Mouse (Mus musculus) lung, adult 2 months (tissue): ENCODE measurements around the gene Armh3. TPM values are rescaled to one million over a fixed set of nuclear protein-coding genes. Genes with fewer than 3 reads are reported as not detected.

Experiments used
- DNase-seq: peaks from one replicate; pipeline ENCODE4 v3.0.0; 2022
- H3K4me1 ChIP-seq: fragments of 200-500 bp; 2 replicates; pipeline ENCODE4 v1.6.1; 2011; ENCODE audit warnings: low read length; ENCODE audit not compliant: control insufficient read depth, insufficient read depth
- H3K4me3 ChIP-seq: fragments of 200-500 bp; replicated peaks from 2 replicates; pipeline ENCODE3; 2011; ENCODE audit warnings: low read depth, mild to moderate bottlenecking, control low read depth, low read length; ENCODE audit errors: extremely low read depth
- CTCF ChIP-seq: fragments of 200-500 bp; IDR thresholded peaks from 2 replicates; pipeline ENCODE4 v1.5.1; 2011; ENCODE audit warnings: mild to moderate bottlenecking, low read length, control low read depth; ENCODE audit not compliant: insufficient read depth
- POLR2A ChIP-seq: fragments of 200-500 bp; IDR thresholded peaks from 2 replicates; pipeline ENCODE4 v1.6.1; 2011; ENCODE audit warnings: low read depth, mild to moderate bottlenecking, control low read depth, low read length, borderline replicate concordance; ENCODE audit errors: extremely low read depth
- WGBS: fragments of 180-500 bp; shearing (Covaris S2); methylation state at CpG from one replicate; pipeline ENCODE4 v1.1.7; 2018; 5-methylcytosine and 5-hydroxymethylcytosine counted together
- polyA plus RNA-seq: library from polyadenylated mRNA; depleted of rRNA; stranded (reverse); fragments of >200 nt; gene quantifications from 2 replicates; pipeline ENCODE4 v1.2.3, GENCODE M21; 2012

Gene Armh3
- polyA plus RNA-seq, 1 experiment, result 9.5 TPM

DNA sequence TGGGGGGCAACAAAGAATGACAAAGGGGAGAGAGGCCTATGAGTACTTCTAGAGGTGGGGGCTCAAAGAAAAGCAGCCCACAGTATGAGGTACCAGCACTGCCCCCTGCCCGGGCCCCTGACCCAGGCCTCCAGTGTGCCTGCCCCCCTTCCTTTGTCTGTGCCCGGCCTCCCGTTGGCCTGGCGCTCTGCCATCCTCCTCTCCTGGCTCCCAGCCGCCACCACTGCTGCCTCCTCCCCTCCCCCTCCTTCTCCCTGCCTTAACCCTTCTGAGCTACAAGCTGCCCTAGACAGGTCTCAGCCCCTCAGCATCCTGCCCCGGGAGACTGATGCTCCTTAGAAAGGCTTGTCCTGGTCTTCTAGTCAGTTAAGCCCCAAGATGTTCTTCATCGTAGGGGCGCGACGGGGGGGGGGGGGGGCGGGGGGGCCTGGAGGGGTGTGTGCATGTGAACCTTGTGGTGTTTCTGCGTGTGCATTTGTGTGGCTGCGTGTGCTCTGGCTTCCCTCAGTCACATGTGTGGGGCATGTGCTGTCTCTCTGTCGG, 43.7 kb upstream of the Armh3 start:
- no peak for TF ChIP-seq CTCF
- TF ChIP-seq POLR2A, result no peak
- WGBS, result 1% methylated on average over 14 of the region's 14 CpGs

DNA sequence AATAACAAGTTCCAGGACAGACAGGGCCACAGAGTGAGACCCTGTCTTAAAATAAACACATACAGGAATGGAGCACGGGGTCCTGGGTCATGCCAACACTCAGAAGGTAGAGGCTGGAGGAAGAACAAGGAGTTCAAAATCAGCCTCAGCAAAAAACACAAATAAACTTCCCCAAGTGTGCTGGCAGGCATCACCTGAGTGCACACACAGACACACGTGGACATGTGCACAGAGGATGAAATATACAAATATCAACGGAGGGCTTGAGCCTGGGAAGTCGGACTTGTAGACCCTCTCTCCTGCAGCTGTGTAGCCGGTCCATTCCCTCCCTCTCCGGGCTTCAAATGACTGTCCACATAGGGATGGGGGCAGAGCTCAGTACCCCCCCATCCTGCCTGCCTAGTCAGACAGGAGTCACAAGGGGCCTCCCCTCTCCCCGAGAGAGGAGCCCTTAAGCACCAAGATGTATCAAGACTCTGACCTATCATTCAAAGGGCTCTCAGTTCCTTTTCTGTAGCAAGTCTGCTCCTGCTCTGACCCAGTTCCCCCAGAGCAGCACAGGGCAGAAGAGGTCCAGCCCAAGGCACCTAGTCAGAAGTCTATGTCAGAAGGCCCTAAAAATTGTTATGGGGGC, 43.1 kb upstream of the Armh3 start:
- TF ChIP-seq POLR2A (no peak), CTCF (no peak)
- DNase-seq, result no peak
- 9% methylated on average over 7 of the region's 7 CpGs for WGBS
- Histone ChIP-seq H3K4me3 (no peak overlapping the region), H3K4me1 (peaks cover 39% of the 10 kb centered on the region)

More for the DNA sequence above, 43.7 kb upstream of the Armh3 start:
- H3K4me3 ChIP-seq, result peak overlapping the region; percentile 39
- H3K4me1 ChIP-seq, result peaks cover 36% of the 10 kb centered on the region
- peak; percentile 82 for DNase-seq

DNA sequence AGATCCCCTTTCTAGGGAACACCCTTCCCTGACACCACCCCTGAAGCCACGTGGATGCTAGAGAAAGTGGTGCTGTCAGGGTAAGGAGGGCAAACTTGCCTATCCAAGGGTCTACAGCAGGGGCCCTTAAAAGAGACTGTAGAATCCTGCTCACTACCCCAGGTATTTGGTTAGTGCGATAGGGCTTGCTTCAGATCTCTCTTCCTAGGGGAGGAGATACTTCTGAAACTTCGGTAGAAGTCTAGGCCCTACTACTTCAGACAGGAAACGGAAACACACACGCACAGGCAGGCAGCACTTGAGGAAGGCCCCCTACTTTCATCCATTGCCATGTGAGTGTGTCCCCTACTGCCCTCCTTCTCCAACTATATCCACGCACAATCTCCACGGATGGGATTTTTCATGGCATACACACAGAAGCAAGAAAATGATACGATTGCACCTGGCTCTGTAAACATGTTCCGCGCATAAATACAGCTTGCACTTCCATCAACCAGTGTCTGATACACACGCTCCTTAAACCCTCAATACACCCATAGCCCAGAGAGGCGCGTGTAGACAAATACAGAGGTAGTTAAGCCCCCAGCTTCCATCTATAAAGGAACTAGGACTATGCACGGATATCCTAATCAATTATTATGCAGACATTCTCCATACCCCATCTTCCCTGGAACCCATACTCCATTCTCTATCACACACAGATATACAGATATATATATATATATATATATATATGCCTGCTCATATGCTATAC, 42.0 kb upstream of the Armh3 start:
- H3K4me3 ChIP-seq, result peak overlapping the region; percentile 27
- no peak for DNase-seq
- H3K4me1 ChIP-seq, result peaks cover 39% of the 10 kb centered on the region
- no peak for TF ChIP-seq POLR2A
- no peak for TF ChIP-seq CTCF
- 19% methylated on average over 14 of the region's 14 CpGs for WGBS

DNA sequence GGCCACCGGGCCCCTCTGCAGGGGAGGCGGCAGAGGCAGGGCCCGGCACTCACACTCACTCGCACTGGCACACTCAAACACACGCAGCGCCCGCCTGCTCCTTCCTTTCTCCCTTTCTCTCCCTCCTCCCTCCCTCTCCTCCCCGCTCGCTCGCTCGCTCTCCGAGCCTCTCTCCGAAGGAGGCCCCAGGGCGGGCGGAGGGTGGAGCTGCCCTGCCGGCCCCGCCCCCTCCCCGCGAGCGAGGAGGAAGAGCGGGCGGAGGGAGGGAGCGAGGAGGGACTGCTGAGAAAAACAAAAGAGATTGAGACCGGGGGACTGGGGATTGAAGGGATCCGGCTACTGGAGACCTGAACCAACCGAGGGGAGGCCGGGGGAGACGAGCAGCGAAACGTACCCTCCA, 41.2 kb upstream of the Armh3 start:
- peak; percentile 84 for DNase-seq
- peaks cover 39% of the 10 kb centered on the region for H3K4me1 ChIP-seq
- no peak for TF ChIP-seq CTCF
- peak; percentile 74; the same call in 1 of the 2 replicates for TF ChIP-seq POLR2A
- peak overlapping the region; percentile 60 for H3K4me3 ChIP-seq
- WGBS, result 1% methylated on average over 27 of the region's 30 CpGs

DNA sequence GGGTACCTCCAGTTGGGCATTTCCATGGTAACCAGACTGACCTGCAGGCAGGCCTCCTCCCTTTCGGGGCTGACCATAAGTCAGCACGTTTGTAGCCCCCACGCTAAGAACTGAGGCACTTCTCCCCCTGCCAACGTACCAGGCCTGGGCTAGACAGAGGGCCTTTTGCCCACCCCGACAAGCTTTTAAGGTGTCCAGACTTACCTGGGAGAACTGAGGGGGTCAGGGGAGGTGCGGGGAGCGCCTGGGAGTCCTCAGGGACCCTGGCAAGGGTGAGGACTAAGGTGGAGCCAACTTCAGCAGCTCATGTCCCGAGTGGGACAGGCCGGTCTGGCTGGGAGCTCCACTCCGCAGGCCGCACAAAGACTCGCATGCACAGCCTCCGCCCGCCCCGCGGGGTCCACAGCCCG, 40.6 kb upstream of the Armh3 start:
- peaks cover 38% of the 10 kb centered on the region for H3K4me1 ChIP-seq
- TF ChIP-seq POLR2A (no peak), CTCF (no peak)
- peak overlapping the region; percentile 49 for H3K4me3 ChIP-seq
- peak; percentile 38 for DNase-seq
- 1% methylated on average over 17 of the region's 17 CpGs for WGBS

DNA sequence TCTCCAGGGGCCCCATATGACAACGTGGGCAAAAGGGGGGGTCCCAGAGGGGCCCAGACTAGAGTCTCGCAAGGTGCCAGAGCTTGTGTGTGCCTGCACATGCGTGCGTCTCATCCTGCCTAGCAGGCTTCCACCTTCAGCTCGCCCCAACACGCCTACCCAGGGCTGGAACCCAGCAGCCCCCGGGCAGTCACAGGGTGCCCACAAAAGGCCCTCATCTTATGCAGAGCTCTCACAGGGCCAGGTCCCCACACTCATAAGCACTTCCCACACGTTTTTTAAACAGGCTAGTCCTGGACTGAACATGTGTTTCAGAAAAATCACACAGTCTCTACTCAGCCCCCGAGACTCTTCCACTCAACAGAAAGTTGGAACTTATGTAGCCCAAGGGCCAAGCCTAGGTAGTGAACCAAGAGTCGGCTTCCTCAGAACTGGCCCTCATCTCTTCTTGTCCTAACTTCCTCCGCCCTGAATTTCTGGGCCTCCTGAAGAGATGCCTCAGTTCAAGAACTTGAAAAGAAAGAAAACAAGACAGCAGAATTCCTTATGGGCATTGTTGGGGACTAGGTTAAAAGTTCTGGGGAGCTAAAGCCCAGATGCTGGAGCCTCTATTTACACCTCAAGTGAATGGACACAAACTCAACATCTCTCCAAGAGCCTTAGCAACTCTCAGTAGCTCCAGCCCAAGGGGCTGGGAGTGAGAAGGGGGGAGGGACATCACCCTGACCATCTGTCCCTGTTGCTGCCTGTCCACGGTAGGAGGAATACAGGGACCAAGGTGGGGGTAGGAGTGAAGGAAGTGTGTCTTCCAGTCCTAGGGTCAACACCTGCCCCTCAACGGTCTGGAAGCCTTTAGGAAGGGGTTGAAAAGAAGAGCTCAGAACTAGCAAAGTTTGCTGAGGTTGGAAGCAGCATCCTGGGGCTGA, 39.9 kb upstream of the Armh3 start:
- no peak for TF ChIP-seq POLR2A
- no peak for TF ChIP-seq CTCF
- WGBS, result 8% methylated on average over 13 of the region's 13 CpGs

DNA sequence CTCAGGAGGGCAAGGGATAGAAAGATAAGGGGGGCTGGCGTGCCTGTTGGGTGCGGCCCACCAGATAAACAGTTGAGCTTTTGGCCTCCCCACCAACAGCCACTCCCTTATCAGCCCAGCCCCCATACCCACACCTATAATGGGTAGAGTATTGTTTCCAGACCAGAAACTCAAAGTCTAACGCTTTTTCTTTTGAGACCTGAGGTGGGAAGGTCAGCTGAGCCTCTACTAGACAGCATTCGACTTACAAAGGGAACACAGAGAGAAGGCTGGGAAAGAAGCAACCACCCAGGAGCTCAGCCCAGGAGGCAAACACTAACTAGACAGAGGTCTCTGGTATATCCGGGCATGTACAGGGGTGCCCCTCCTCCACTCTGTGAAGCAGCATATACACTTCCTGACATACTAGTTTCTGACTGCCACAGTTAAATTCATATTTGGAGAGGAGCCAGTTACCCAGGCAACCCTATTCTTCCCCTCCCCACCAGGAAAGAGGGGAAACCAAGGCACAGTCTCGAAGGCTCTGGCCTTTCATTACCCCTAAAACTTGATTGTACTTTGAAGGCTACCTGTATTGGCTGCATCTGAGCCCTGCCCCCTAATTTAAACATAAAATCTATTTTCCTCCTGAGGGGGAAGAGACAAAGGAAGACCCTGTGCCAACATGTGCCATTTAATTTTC, 39.1 kb upstream of the Armh3 start:
- no peak for DNase-seq
- TF ChIP-seq CTCF (no peak), POLR2A (no peak)
- Histone ChIP-seq H3K4me3 (no peak overlapping the region), H3K4me1 (peaks cover 25% of the 10 kb centered on the region)
- 11% methylated on average over 6 of the region's 6 CpGs for WGBS

More for the DNA sequence above, 39.9 kb upstream of the Armh3 start:
- DNase-seq, result no peak
- H3K4me3 ChIP-seq, result peak overlapping the region; percentile 49
- H3K4me1 ChIP-seq, result peaks cover 33% of the 10 kb centered on the region

DNA sequence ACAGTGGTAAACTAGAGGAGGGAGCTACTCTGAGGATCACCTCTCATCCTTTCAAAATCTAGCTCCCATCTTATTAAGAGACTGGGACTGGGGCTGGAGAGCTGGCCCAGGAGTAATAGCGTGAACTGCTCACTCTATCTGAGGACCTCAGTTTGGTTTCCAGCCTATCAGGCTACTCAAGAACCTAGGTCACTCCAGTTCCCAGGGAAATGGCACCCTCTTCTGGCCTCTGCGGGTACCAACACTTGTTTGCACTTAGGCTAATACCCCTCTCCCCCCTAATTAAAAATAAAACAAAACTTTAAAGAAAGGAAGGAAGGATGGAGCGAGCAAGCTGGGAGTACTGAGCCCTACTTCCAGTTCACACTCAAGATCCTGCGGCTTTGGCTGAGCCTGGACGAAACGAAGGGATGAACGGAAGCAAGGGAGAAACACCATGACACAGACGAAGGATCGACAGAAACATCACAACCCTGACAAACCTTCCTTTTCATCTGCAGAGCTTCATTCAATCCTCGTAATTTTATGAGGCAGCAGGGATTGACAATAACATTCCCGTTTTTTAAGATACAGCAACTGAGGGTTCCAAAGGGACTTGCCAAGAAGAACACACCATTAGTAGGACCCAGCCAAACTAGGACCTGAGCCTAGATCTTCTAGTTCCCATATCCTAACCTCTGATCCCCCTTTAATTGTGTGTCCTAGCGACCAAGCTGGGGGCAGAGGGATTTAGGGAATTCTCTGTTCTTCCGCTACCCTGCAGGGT, 38.4 kb upstream of the Armh3 start:
- TF ChIP-seq CTCF (peak; percentile 30; the same call in 1 of the 2 replicates), POLR2A (no peak)
- no peak for DNase-seq
- 51% methylated on average over 13 of the region's 13 CpGs for WGBS
- Histone ChIP-seq H3K4me1 (peaks cover 22% of the 10 kb centered on the region), H3K4me3 (no peak overlapping the region)
